Mouse (Mus musculus) gastrocnemius, adult 18-20 months (tissue): ENCODE measurements around the gene Gpa33. TPM values are rescaled to one million over a fixed set of nuclear protein-coding genes. Genes with fewer than 3 reads are reported as not detected.
A peak's percentile ranks its signal among the peaks of the same experiment; 100 is the strongest.

ENCODE experiments used
- DNase-seq: peaks from one replicate; pipeline ENCODE4 v3.0.0; 2021; ENCODE audit warnings: low spot score
- total RNA-seq, 2 experiments: library from RNA; stranded (reverse); gene quantifications; 2 replicates each; pipeline ENCODE4 v1.2.3; 2021

Gpa33 gene
- total RNA-seq, 2 experiments from 2014 or later = not detected

DNA sequence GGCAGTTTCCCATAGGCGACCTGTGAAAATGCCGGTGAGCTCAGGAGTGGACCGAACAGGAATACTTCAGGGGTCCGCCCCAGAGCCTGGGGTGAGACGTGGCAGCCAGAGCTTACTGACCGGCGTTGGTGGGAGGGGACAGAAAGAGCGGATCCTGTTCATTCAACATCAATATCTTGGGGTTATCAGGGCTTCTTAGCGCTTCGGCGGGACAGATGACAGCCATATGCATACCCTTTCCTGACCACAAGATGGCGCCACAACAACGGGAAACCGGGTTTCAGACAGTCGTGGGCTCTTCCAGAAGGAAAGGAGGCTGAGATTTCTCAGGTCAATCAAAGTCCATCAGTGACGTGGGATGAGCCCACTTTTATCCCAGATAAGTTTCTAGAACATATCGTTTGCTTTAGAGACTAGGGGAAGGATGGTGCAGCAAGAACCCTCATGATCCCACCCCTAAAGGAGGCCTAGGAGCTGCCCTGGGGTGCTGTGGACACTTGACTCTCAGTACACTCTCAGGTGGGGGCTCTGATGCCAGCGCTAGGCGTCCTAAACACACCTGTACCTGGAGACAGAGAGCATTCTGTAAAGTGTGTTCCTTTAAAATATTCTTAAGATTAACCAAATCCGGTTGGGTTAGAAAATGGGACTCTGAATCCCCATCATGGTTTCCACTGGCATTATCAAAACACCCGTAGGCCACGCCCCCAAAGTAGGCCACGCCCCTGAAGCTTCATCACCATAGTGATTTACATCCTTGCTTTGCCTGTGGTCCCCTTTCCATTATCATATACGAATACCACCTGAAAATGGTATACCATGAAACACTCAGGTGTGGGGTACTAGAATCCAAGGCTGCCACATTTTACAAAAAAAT is 30.8 kb downstream of the Gpa33 start:
- peak; percentile 70 for DNase-seq

DNA sequence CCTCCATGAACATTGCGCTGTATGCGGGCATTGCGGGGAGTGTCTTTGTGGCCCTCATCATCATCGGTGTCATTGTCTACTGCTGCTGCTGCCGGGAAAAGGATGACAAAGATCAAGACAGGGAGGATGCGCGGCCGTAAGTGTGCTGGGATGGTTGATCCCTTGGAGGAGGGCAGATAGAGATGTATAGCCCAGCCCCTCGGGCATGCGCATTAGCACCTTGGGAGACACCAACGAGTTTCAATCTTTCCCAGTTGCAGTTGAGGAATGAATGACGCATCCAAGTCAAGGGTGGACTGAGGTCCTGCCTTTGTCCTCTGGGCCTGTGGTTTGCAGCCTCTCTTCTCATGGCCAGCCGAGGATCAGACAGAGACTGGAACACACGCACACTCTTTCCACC is 34.5 kb downstream of the Gpa33 start:
- DNase-seq = no peak

DNA sequence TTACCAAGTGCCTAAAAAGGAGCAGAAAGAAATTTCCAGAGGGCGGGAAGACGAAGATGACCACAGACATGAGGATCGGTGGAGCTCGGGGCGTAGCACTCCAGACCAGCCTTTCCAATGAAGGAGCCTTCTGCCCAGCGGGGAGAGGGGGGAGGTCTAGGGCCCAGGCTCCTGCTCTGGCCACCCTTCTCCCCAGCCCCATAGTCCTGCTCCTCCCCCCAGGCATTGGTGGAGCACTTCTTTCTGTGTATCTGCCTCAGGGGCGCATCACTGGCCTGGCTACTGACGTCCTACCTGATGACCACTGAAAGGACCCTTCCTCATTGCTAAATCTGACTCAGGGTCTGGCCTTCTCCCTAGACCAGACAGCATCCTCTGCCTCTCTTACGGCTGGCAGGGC is 35.1 kb downstream of the Gpa33 start:
- no peak for DNase-seq

DNA sequence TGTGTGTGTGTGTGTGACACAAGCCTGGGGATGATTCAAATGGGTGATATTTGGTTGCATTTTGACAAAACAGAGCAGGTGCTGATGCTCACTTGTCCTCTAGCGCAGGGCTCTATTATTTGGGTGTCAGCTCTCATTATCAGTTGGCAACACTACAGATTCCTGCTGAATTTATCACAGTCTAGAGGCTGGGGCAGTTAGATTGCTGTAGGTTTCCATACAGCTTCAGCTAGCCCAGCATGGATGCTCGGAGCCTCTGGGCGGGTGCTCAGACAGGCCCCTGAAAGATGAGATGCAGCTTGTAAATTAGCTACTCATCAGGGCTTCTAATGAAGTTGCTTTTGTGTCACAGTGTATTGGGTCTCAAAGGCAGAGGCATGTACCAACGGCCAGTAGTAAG is 37.4 kb downstream of the Gpa33 start:
- DNase-seq = no peak

DNA sequence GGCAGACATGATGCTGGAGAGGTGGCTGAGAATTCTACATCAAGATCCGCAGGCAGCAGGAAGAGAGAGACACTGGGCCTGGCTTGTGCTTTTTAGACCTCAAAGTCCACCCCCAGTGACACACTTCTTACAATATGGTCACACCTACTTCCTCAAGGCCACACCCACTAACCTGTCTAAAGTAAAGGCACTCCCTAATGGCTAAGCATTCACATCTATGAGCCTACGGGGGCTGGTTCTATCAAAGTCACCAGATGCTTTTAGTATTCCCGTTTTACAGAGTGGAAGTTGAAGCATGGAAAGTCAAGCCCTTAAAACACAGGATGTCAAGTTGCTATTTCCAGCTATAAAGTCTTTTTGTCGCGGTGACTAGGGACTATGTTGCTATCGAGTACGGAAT is 38.0 kb downstream of the Gpa33 start:
- no peak for DNase-seq

DNA sequence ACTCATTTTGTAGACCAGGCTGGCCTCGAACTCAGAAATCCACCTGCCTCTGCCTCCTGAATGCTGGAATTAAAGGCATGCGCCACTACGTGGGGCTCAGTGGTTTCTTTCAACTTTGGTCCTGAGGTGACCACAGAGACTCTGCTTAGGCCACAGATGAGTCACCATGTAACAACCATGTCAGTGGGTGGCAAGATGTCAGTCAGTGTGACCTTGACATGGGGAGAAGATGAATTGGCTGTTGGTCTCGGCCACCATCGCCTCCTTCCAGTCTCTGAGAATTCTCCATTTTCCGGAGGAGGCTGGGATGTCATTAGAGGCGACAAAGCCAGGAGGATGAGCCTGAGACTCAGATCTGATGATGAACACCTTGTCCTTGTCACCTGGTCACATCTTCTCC is 39.7 kb downstream of the Gpa33 start:
- no peak for DNase-seq

DNA sequence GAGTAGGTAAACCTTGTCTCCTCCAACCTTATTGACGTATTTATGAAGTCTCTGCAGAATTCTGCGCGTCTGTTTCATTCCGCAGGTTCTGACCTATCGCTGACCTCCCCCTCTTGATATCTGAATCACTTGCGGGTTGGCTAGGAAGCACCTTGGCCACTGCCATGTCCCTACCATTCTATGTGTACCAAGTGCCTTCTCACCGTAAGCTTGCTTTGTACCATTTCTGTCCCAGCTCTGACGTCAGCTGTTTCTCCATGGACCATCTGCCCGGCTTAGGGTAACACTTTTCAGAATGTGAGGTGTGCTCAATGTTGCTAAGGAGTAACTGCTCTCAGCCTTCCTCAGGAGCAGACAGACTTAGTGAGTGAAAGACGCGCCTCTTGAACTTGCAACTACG is 40.8 kb downstream of the Gpa33 start:
- DNase-seq = no peak

DNA sequence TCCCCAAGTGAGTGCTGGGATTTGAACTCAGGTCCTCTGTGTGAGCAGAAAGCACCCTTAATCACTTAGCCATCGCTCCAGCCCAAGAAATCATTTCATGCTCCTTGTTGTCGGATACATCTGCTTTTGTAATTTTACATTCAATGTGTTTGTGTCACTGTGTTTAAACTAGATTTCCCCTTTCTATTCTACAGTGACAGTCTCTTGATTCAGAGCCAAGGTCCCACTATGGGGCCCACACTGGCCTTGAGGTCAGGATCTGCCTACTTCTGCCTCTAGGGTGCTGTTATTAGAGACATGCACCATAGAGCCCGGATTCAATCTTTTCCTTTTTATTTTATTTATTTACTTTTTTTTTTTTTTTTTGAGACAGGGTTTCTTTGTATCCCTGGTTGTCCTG is 43.0 kb downstream of the Gpa33 start:
- no peak for DNase-seq

DNA sequence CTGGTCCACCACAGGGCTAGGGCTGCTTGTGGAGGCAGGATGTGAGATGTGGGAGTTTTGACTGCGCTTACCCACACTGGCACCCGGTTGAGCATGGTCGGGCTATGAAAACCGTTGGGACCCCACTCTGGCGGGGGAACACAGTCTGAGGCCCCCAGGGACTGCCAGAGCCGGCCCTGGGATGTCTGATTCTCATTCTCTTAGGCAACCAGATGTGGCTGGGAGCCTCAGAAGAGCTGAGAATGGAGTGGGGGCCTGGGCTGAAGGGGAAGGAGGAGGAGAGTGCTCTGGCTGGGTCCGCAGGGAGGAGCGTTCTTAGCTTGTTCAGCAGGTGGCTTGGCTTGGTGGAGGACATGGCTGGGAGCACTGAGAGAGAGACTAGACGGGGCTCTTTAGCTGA is 43.6 kb downstream of the Gpa33 start:
- DNase-seq = no peak

DNA sequence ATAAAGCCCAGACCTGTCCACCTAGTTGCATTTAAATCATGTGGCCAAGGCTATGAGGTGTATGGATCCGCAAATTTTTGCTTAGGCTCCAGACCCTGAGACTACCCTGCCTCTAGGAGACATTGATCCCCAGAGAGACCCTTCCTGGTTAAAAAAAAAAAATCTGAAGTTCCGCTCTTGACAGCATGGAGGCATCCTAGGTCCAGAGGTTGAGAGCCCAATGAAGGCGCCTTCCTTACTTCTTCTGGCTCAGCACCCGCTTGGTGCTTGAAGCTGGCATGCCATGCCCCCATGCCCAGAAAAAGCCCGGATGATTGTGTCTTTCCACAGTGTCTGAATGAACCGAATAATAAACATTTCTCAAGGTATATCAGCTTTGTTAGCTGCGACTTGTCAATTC is 51.5 kb downstream of the Gpa33 start:
- DNase-seq = no peak

DNA sequence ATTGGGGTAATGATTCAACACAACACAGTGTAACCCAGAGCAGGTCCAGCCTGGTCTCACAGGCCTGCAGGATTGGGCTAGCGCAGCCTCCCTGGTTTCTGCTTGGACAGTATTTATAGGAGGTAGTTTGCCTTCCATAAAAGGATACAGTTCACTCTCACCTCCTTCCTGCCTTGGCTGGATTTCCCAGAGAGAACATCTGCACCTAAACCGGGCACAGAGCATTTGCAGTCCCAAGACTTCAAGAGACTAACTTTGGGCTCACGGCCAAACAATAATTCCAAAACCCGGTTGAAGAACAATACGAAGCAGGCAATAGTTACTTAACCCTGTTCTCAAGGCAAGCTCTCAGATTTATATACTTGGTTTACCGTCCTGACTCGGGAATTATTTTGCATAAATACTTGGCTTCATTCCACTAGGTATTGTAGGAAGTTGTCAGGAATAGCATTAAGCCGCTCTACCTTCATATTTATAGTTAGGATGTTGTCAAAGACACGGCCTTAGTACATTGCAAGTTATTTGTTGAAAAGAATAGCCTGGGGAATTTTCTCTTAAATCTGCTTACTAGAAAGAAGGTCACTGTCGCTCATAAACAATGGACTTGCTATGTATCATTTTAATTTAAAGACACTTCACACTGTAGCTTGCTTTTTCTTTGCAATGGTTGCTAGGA is 53.1 kb downstream of the Gpa33 start:
- no peak for DNase-seq

DNA sequence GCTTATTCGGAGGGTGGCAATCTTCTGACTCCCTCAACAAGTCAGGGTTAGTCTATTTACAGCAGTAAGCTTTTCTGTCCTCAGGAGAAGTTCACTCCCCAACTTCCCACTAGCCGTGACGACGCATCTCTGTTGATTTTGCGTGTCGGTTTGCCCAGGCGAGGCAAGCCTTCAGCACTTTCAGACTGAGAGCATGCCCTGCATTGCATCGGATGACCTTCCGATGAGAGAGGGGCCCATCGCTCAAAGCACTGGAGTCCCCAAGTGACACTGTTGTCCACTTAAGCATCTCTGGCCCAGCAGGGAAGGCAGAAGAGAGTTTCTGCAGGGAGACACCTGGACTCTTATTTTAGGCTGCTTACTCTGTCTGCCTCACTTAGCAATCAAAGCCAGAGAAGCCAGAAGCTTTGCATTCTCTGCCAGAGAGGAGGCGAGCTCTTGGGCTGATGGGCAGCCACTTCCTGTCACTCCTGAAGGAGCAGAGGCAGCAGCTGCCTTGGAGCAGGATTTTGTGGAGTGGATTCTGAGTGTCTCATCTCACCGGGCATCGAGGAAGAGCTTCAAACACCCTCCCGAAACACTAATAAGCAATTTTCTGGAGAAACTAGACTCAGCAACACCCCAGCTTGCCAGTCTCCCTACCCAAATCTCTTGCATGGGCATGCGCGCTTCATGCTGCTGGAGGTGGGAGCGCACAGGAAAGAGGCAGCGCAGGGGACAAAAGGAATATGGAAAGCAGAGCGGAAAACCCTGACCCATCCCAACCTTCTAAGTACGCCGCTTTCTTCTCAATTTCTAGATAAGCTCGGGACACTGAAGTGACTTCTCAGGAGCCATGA is 54.6 kb downstream of the Gpa33 start:
- DNase-seq = no peak

DNA sequence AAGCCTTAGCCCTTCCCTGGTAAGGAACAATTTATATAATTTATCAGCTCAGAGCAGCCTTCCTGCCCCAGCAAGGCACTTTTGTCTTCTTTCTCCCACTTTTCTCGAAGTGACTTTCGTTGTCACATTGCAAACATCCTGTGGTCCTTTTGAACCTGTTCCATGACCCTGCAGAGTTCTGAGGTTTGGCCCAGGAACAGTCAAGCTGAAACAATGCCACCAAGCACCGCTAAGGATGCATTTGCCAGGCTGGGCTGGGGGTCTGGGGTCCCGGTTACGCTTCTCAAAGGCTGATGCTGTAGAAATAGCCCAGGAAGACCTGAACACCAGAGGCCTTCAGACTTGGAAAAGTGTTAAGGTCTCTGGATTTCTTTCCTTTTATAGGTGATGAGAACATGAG is 55.3 kb downstream of the Gpa33 start:
- DNase-seq = no peak

DNA sequence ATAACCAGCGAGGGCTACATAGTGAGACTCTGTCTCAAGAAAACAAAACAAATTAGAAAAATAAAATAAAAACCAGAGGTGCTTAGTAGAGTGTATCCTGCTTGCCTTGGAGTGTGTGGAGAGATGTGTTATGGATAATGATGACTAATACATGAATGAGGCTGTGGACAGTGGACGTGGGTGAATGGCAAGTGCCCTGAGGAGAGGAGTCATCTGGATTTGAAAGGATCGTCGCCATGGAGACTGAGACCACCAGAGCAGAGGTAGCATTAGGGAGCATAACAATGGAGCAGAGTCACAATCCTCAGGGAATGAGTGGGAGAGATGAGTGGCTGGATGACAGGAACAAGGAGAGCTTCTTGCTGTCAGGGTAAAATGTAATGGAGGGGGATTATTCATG is 59.8 kb downstream of the Gpa33 start:
- no peak for DNase-seq

DNA sequence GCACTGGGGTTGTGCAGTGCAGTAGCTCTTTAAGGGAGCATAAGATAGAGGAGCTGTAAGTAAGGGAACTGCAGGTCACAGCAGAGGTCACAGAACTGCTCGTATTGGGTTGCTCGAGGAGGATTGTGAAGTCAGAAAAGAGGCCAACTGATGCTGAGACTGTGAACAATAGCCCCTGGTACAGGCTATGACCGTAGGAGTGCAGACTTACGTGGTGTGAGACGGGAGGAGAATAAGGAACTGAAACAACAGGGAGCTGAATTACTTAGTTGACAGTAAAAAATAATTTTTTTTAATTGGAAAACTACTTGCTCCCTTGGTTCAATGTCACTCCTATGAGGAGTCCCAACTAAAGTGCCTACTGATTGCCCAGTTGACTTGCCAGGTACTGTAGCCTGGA is 74.1 kb downstream of the Gpa33 start:
- no peak for DNase-seq

DNA sequence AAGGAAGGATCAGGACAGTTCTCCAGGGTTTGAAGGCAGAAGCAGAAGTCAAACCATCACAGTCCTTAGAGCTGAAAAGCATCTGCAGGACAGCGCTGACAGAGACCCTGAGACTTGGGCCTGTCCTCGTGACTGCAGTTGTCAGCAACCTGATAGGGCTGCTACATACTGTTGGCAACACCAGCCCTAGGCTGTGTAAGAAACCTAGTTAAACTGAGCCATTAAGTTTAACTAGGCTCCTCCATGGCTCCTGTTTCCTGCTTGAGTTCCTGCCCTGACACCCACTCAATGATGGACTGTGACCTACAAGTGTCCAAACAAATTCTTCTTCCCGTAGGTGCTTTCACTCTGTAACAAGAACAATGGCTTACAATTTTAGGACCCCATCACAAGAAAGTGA is 75.1 kb downstream of the Gpa33 start:
- DNase-seq = no peak

DNA sequence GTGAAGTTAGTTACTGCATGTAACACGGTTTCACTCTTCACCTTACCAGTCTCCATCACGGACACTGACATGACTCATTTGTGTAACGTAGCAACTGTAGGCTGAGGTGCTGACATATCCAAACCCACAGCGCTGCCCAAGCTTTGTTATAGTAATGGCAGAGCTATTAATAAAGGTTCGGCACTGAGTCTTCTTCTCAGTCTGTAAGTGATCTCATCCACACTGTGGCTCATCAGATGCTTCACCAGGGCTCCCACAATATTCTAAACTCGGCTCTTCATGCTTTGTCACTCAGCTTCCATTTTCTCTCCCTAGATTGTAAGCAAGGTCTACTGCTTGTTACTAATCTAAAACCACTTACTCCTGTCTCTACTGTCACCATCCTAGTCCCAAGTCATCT is 79.3 kb downstream of the Gpa33 start:
- DNase-seq = no peak

DNA sequence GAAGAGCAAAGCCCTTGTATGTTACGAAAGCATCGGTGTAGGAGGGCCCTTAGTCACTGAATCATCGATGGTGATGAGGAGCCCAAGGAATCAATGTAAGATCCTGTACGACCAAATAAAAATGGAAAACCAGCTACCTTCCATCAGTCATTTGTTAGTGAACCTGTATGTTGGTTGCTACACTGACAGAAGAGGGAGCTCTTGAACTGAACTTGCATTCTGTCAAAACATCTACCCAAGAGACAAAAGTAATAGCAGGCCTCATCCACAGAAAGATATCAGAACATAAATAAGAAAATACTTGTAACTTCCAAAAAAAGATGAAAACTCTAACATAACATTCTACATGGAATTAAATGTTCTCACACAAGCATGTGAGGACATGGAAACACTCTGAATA is 84.1 kb downstream of the Gpa33 start:
- DNase-seq = no peak
